In the genomic region with DNA sequence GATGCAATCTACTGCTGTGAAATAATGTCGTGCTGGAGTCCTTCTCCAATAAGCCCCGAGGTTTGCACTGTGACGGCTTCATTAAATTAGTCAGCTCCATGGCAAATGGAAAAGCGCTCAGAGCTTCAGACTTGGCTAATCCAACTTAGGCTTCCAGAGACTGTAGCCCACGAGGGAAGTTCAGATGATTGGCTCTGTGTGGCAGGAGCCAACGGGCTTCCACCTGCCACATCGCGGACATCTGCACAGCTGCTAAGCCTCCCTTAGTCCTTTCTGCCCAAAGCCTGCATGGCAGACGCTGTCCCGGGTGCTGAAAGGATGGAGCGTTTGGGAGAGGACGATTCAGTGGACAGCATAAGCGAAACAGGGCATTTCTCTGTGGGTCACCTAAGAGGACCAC, we compare ENCODE assay signal across 8 mouse cellular contexts.
DNase-seq lines count a peak whose midpoint lies in the region; ATAC-seq and TF ChIP-seq lines count a peak whose summit lies in the region.

No protein-coding gene starts in this region.

- H3K4me3 ChIP-seq in MEL (ENCODE audit: control insufficient read depth in 1 of 2, insufficient read depth in 1 of 2, low read depth in 2 of 2, low read length in 2 of 2), result no peak overlapping the region
- no peak overlapping the region for H3K4me3 ChIP-seq in embryonic facial prominence, embryonic 10.5 days

- H3K27me3 ChIP-seq in MEL (ENCODE audit: control insufficient read depth in 1 of 2, insufficient read depth in 2 of 2, low read length in 2 of 2), result no peaks in the 10 kb centered on the region
- no peaks in the 10 kb centered on the region for H3K27me3 ChIP-seq in embryonic facial prominence, embryonic 10.5 days (replicated peaks; ENCODE audit: low read depth, poor library complexity, severe bottlenecking)

- H3K9me3 ChIP-seq in MEL (replicated peaks; ENCODE audit: insufficient read depth, low read length), result no peaks in the 10 kb centered on the region
- H3K9me3 ChIP-seq in embryonic facial prominence, embryonic 10.5 days, result no peaks in the 10 kb centered on the region

- TF ChIP-seq EP300 in MEL (IDR thresholded peaks at IDR 0.05; ENCODE audit: low read depth in 1 of 2, low read length in 2 of 2), result no peak

- TF ChIP-seq RAD21 in MEL (IDR thresholded peaks at IDR 0.05; ENCODE audit: low read depth, low read length), result no peak

- 29% methylated on average over 13 of the region's 13 CpGs for WGBS in embryonic facial prominence, embryonic 10.5 days

- H3K36me3 ChIP-seq in MEL (ENCODE audit: control insufficient read depth in 1 of 2, insufficient read depth in 2 of 2, low read length in 2 of 2), result no peaks in the 10 kb centered on the region
- H3K36me3 ChIP-seq in embryonic facial prominence, embryonic 10.5 days (replicated peaks), result no peaks in the 10 kb centered on the region

- H3K9ac ChIP-seq in MEL (ENCODE audit: control insufficient read depth, low read depth, low read length, poor library complexity, severe bottlenecking), result no peak overlapping the region

- no peak overlapping the region for H3K27ac ChIP-seq in MEL (ENCODE audit: control insufficient read depth, low read depth, low read length)
- H3K27ac ChIP-seq in embryonic facial prominence, embryonic 10.5 days (replicated peaks), result no peak overlapping the region

- peak; percentile 42 to 74 for DNase-seq in heart, postnatal 10 days
- no peak for DNase-seq in heart, adult 8-10 months (ENCODE audit: low spot score)
- DNase-seq in MEL (ENCODE audit: low read depth, low spot score), result peak; percentile 23
- peak; percentile 80 for DNase-seq in embryonic facial prominence, embryonic 10.5 days (ENCODE audit: low spot score)
- peak; percentile 40 to 43 for DNase-seq in kidney, postnatal 25 days
- DNase-seq in ovary, postnatal 36 days (ENCODE audit: low spot score), result peak; percentile 33

- TF ChIP-seq POLR2A in MEL (IDR thresholded peaks at IDR 0.05; ENCODE audit: control insufficient read depth in 1 of 2, insufficient read depth in 1 of 2, low read depth in 1 of 2, low read length in 2 of 2, poor library complexity in 1 of 2), result no peak

- H3K4me1 ChIP-seq in MEL (ENCODE audit: control insufficient read depth in 1 of 2, insufficient read depth in 2 of 2, low read length in 2 of 2), result no peaks in the 10 kb centered on the region
- no peaks in the 10 kb centered on the region for H3K4me1 ChIP-seq in embryonic facial prominence, embryonic 10.5 days

- no peak for ATAC-seq in megakaryocyte, adult 5-6 weeks (ENCODE audit: poor library complexity, severe bottlenecking)
- no peak for ATAC-seq in cerebellum, adult (ENCODE audit: insufficient number of reproducible peaks, low FRiP score, low TSS enrichment)

- no peak for TF ChIP-seq CTCF in MEL (IDR thresholded peaks at IDR 0.05 in 2 of 3, conservative IDR thresholded peaks at IDR 0.05 in 1 of 3; ENCODE audit: control insufficient read depth in 1 of 3, insufficient read depth in 1 of 3, low read depth in 2 of 3, low read length in 3 of 3, poor library complexity in 1 of 3, severe bottlenecking in 1 of 3)

- intact Hi-C loops in heart, postnatal 10 days (cut with DNase I), result no loop called here

- H3K79me2 ChIP-seq in MEL (ENCODE audit: control insufficient read depth, insufficient read depth, low read length, poor library complexity), result no peaks in the 10 kb centered on the region

TF ChIP-seq in MEL, 35 proteins besides CTCF, POLR2A, EP300 and RAD21:
- TF ChIP-seq ZC3H11A (IDR thresholded peaks at IDR 0.05; ENCODE audit: low read depth, low read length), result no peak
- no peak for TF ChIP-seq ELF1 (IDR thresholded peaks at IDR 0.05; ENCODE audit: low read depth, low read length)
- no peak for TF ChIP-seq MAZ (IDR thresholded peaks at IDR 0.05; ENCODE audit: low read depth, low read length)
- TF ChIP-seq CHD1 (IDR thresholded peaks at IDR 0.05; ENCODE audit: low read depth, low read length), result no peak
- TF ChIP-seq ZKSCAN1 (IDR thresholded peaks at IDR 0.05; ENCODE audit: low read depth, low read length), result no peak
- TF ChIP-seq GABPA (IDR thresholded peaks at IDR 0.05; ENCODE audit: low read depth, low read length), result no peak
- TF ChIP-seq NRF1 (IDR thresholded peaks at IDR 0.05; ENCODE audit: insufficient read depth, low read depth, low read length, poor library complexity, severe bottlenecking), result no peak
- TF ChIP-seq TCF12 (IDR thresholded peaks at IDR 0.05; ENCODE audit: low read depth, low read length), result no peak
- TF ChIP-seq UBTF (IDR thresholded peaks at IDR 0.05; ENCODE audit: borderline replicate concordance, insufficient read depth, low read depth, low read length), result no peak
- TF ChIP-seq USF1 (IDR thresholded peaks at IDR 0.05; ENCODE audit: low read depth, low read length), result no peak
